Mouse (Mus musculus) liver, embryonic 14.5 days (tissue): ENCODE data around the gene Plekhh3. TPM values are rescaled to one million over a fixed set of nuclear protein-coding genes. Genes with fewer than 3 reads are reported as not detected.

Source experiments
- ATAC-seq: fragments of 200-750 bp; cut with Nextera tagmentation; 2 replicates; pipeline ENCODE4 v1.8.0; 2017; ENCODE audit warnings: moderate number of reproducible peaks, mild to moderate bottlenecking, moderate library complexity; ENCODE audit not compliant: insufficient read depth
- DNase-seq, 3 experiments: peaks; one replicate each; pipeline ENCODE4 v3.0.0-alpha.2; 2012 to 2013; ENCODE audit warnings: low read depth in 3 of 3, low spot score in 3 of 3
- H3K27ac ChIP-seq: fragments of 300-500 bp; sonication (generic); 2 replicates; pipeline ENCODE4 v1.5.1; 2014; ENCODE audit warnings: moderate library complexity, mild to moderate bottlenecking, control low read depth, inconsistent platforms
- H3K27me3 ChIP-seq: fragments of 300-500 bp; sonication (generic); 2 replicates; pipeline ENCODE4 v1.6.1; 2014; ENCODE audit warnings: mild to moderate bottlenecking, low read length, moderate library complexity; ENCODE audit not compliant: control insufficient read depth, insufficient read depth
- H3K36me3 ChIP-seq: fragments of 300-500 bp; sonication (generic); replicated peaks from 2 replicates; pipeline ENCODE4 v1.6.1; 2014; ENCODE audit warnings: low read depth; ENCODE audit not compliant: control insufficient read depth, insufficient read depth
- H3K4me1 ChIP-seq, 2 experiments: fragments of 200-500 bp in 1 of 2; fragments of 300-500 bp in 1 of 2; sonication (generic) in 1 of 2; replicated peaks; 2 replicates each; pipeline ENCODE4 v1.6.1; 2012 to 2014; ENCODE audit warnings: antibody characterized with exemption in 1 of 2, inconsistent platforms in 1 of 2, low read length in 1 of 2; ENCODE audit not compliant: control insufficient read depth in 2 of 2, insufficient read depth in 2 of 2
- H3K4me2 ChIP-seq: fragments of 300-500 bp; sonication (generic); 2 replicates; pipeline ENCODE4 v1.6.1; 2014; ENCODE audit warnings: low read depth, mild to moderate bottlenecking, control low read depth, moderate library complexity
- H3K4me3 ChIP-seq, 2 experiments: fragments of 200-500 bp in 1 of 2; fragments of 300-500 bp in 1 of 2; sonication (generic) in 1 of 2; 2 replicates each; pipeline ENCODE4 v1.5.1; 2012 to 2014; ENCODE audit warnings: low read depth in 2 of 2, low read length in 2 of 2, mild to moderate bottlenecking in 2 of 2, control low read depth in 1 of 2, inconsistent platforms in 1 of 2, moderate library complexity in 1 of 2; ENCODE audit not compliant: insufficient read depth in 1 of 2
- H3K9ac ChIP-seq: fragments of 300-500 bp; sonication (generic); replicated peaks from 2 replicates; pipeline ENCODE4 v1.6.1; 2014; ENCODE audit warnings: mild to moderate bottlenecking, control low read depth, moderate library complexity
- H3K9me3 ChIP-seq: fragments of 300-500 bp; sonication (generic); 2 replicates; pipeline ENCODE4 v1.6.1; 2016; ENCODE audit warnings: low read length, mixed read lengths; ENCODE audit not compliant: control insufficient read depth
- CTCF ChIP-seq: IDR thresholded peaks from 2 replicates; pipeline ENCODE4 v1.5.1; 2016; ENCODE audit warnings: antibody characterized with exemption, low read depth, control low read depth
- EP300 ChIP-seq: IDR thresholded peaks from 2 replicates; pipeline ENCODE4 v1.6.1; 2016; ENCODE audit warnings: antibody characterized with exemption, low read depth
- WGBS: fragments of 180-500 bp; shearing (Covaris S2); extraction: QIAGEN DNeasy Blood & Tissue Kit; methylation state at CpG from one replicate; pipeline ENCODE4 v1.1.7; 2014; ENCODE audit not compliant: insufficient replicate concordance; 5-methylcytosine and 5-hydroxymethylcytosine counted together
- polyA plus RNA-seq, 2 experiments: library from polyadenylated mRNA; depleted of rRNA in 1 of 2; stranded (reverse) in 1 of 2; unstranded in 1 of 2; fragments of >200 nt; fragmentation: Nextera tagmentation in 1 of 2; extraction: Ambion mirVana in 1 of 2; gene quantifications; 2 replicates each; pipeline versions ENCODE4 v1.2.1 to v1.2.3; 2012 to 2014

The Plekhh3 gene
- polyA plus RNA-seq, 2 experiments: 1.0 to 1.1 TPM

GRCm38 (mm10) chr11:101149178-101150105 lies 21.7 kb downstream of the Plekhh3 start:
- no peak overlapping the region for H3K4me2 ChIP-seq
- DNase-seq: no peak

GRCm38 (mm10) chr11:101148751-101149150 lies 22.4 kb downstream of the Plekhh3 start:
- TF ChIP-seq CTCF: no peak
- TF ChIP-seq EP300: no peak
- H3K9me3 ChIP-seq: no peaks in the 10 kb centered on the region
- H3K4me3 ChIP-seq: no peak overlapping the region
- 64% methylated on average over 10 of the region's 10 CpGs for WGBS
- DNase-seq: no peak
- no peak overlapping the region for H3K9ac ChIP-seq
- H3K27ac ChIP-seq: no peak overlapping the region
- ATAC-seq: no peak
- no peak overlapping the region for H3K4me2 ChIP-seq
- H3K27me3 ChIP-seq: peaks cover 2% of the 10 kb centered on the region
- no peaks in the 10 kb centered on the region for H3K36me3 ChIP-seq
- H3K4me1 ChIP-seq: peaks cover 0 to 1% of the 10 kb centered on the region in 2 experiments; a peak in 2 of 4 replicates

More at GRCm38 (mm10) chr11:101149178-101150105, 21.7 kb downstream of the Plekhh3 start:
- 48% methylated on average over 9 of the region's 9 CpGs for WGBS
- H3K27ac ChIP-seq: no peak overlapping the region
- ATAC-seq: no peak
- H3K9me3 ChIP-seq: no peaks in the 10 kb centered on the region
- no peaks in the 10 kb centered on the region; a peak in 1 of 4 replicates for H3K4me1 ChIP-seq
- no peaks in the 10 kb centered on the region for H3K27me3 ChIP-seq
- H3K9ac ChIP-seq: no peak overlapping the region
- no peak overlapping the region for H3K4me3 ChIP-seq
- TF ChIP-seq EP300: no peak
- TF ChIP-seq CTCF: no peak
- no peaks in the 10 kb centered on the region for H3K36me3 ChIP-seq

- TF ChIP-seq EP300 (no peak), CTCF (no peak)
- H3K4me2 ChIP-seq: no peak overlapping the region
- ATAC-seq: no peak
Observed at GRCm38 (mm10) chr11:101146377-101146776, 24.8 kb downstream of the Plekhh3 start.

GRCm38 (mm10) chr11:101143338-101144225 lies 27.6 kb downstream of the Plekhh3 start:
- WGBS: 16% methylated on average over 18 of the region's 19 CpGs
- H3K27me3 ChIP-seq: peaks cover 18% of the 10 kb centered on the region
- H3K4me2 ChIP-seq: peak overlapping the region; percentile 49
- H3K36me3 ChIP-seq: no peaks in the 10 kb centered on the region
- peaks cover 0 to 3% of the 10 kb centered on the region in 2 experiments; a peak in 2 of 4 replicates for H3K4me1 ChIP-seq
- no peak for ATAC-seq
- no peak overlapping the region for H3K27ac ChIP-seq
- H3K4me3 ChIP-seq: peak overlapping the region; percentile 16 to 21; a peak in 2 of 4 replicates
- no peak for TF ChIP-seq CTCF
- TF ChIP-seq EP300: no peak
- H3K9ac ChIP-seq: no peak overlapping the region
- no peak for DNase-seq
- no peaks in the 10 kb centered on the region for H3K9me3 ChIP-seq

More at GRCm38 (mm10) chr11:101146377-101146776, 24.8 kb downstream of the Plekhh3 start:
- peaks cover 0 to 1% of the 10 kb centered on the region in 2 experiments; a peak in 2 of 4 replicates for H3K4me1 ChIP-seq
- H3K27me3 ChIP-seq: peaks cover 7% of the 10 kb centered on the region
- no peak overlapping the region for H3K4me3 ChIP-seq
- no peak overlapping the region for H3K9ac ChIP-seq
- H3K36me3 ChIP-seq: no peaks in the 10 kb centered on the region
- no peaks in the 10 kb centered on the region for H3K9me3 ChIP-seq
- no peak for DNase-seq
- WGBS: 40% methylated on average over 10 of the region's 10 CpGs
- H3K27ac ChIP-seq: no peak overlapping the region
